Mouse (Mus musculus): ENCODE results near the gene Olfr1457.

Gene Olfr1457

GRCm38 (mm10) chr19:13097791-13098190 lies at the start of gene Olfr1457:
TSS of gene Olfr1457 (minus strand) at chr19:13097891.
- no peak for DNase-seq

GRCm38 (mm10) chr19:13106675-13107074 lies 9.0 kb upstream of the Olfr1457 start, which contains the start of gene Olfr1458:
TSS of gene Olfr1458 (minus strand) at chr19:13106775.
- no peak for DNase-seq

- DNase-seq: no peak
Observed at GRCm38 (mm10) chr19:13093908-13094307, 3.8 kb downstream of the Olfr1457 start.

- no peak for DNase-seq
Observed at GRCm38 (mm10) chr19:13060310-13060709, 37.4 kb downstream of the Olfr1457 start, which contains the start of gene Olfr1454. TSS of gene Olfr1454 (plus strand) at chr19:13060610.
